Mouse (Mus musculus): Measurements from ENCODE around the gene Hoxa6. TPM values are rescaled to one million over a fixed set of nuclear protein-coding genes. Genes with fewer than 3 reads are reported as not detected.

Gene Hoxa6
- polyA plus RNA-seq, 1 experiment, result not detected

- Histone ChIP-seq H3K9ac (ENCODE audit: low read depth, poor library complexity, severe bottlenecking) (no peak overlapping the region), H3K27me3 (ENCODE audit: control insufficient read depth, insufficient read depth, low read length, poor library complexity, severe bottlenecking) (peaks cover 19% of the 10 kb centered on the region), H3K36me3 (ENCODE audit: control insufficient read depth, insufficient read depth, low read length, poor library complexity, severe bottlenecking) (no peaks in the 10 kb centered on the region), H3K4me3 (ENCODE audit: low read depth, low read length) (no peak overlapping the region), H3K27ac (ENCODE audit: insufficient read depth, low read length) (no peak overlapping the region), H3K4me1 (ENCODE audit: control insufficient read depth, insufficient read depth, low read length) (no peaks in the 10 kb centered on the region), H3K9me3 (replicated peaks; ENCODE audit: control insufficient read depth, insufficient read depth, low read length, poor library complexity, severe bottlenecking) (no peaks in the 10 kb centered on the region)
- TF ChIP-seq CTCF (IDR thresholded peaks at IDR 0.05; ENCODE audit: low read depth, low read length) (no peak), EP300 (IDR thresholded peaks at IDR 0.05; ENCODE audit: insufficient read depth, low read depth, low read length) (no peak), POLR2A (IDR thresholded peaks at IDR 0.05; ENCODE audit: insufficient read depth, low read length) (no peak)
These were observed 22.0 kb downstream of the Hoxa6 start for GRCm38 (mm10) chr6:52186500-52186899.

GRCm38 (mm10) chr6:52185834-52186233 lies 22.7 kb downstream of the Hoxa6 start:
- H3K27ac ChIP-seq (ENCODE audit: insufficient read depth, low read length), result no peak overlapping the region

GRCm38 (mm10) chr6:52185222-52185621 lies 23.3 kb downstream of the Hoxa6 start:
- Histone ChIP-seq H3K4me3 (ENCODE audit: low read depth, low read length) (no peak overlapping the region), H3K27ac (ENCODE audit: insufficient read depth, low read length) (no peak overlapping the region), H3K27me3 (ENCODE audit: control insufficient read depth, insufficient read depth, low read length, poor library complexity, severe bottlenecking) (peaks cover 13% of the 10 kb centered on the region), H3K9ac (ENCODE audit: low read depth, poor library complexity, severe bottlenecking) (no peak overlapping the region), H3K36me3 (ENCODE audit: control insufficient read depth, insufficient read depth, low read length, poor library complexity, severe bottlenecking) (no peaks in the 10 kb centered on the region), H3K4me1 (ENCODE audit: control insufficient read depth, insufficient read depth, low read length) (no peaks in the 10 kb centered on the region), H3K9me3 (replicated peaks; ENCODE audit: control insufficient read depth, insufficient read depth, low read length, poor library complexity, severe bottlenecking) (no peaks in the 10 kb centered on the region)
- TF ChIP-seq POLR2A (IDR thresholded peaks at IDR 0.05; ENCODE audit: insufficient read depth, low read length) (no peak), CTCF (IDR thresholded peaks at IDR 0.05; ENCODE audit: low read depth, low read length) (no peak), EP300 (IDR thresholded peaks at IDR 0.05; ENCODE audit: insufficient read depth, low read depth, low read length) (no peak)

More at GRCm38 (mm10) chr6:52185834-52186233, 22.7 kb downstream of the Hoxa6 start:
- Histone ChIP-seq H3K4me3 (ENCODE audit: low read depth, low read length) (no peak overlapping the region), H3K4me1 (ENCODE audit: control insufficient read depth, insufficient read depth, low read length) (no peaks in the 10 kb centered on the region), H3K9ac (ENCODE audit: low read depth, poor library complexity, severe bottlenecking) (no peak overlapping the region), H3K9me3 (replicated peaks; ENCODE audit: control insufficient read depth, insufficient read depth, low read length, poor library complexity, severe bottlenecking) (no peaks in the 10 kb centered on the region), H3K36me3 (ENCODE audit: control insufficient read depth, insufficient read depth, low read length, poor library complexity, severe bottlenecking) (no peaks in the 10 kb centered on the region), H3K27me3 (ENCODE audit: control insufficient read depth, insufficient read depth, low read length, poor library complexity, severe bottlenecking) (peaks cover 12% of the 10 kb centered on the region)
- no peak for TF ChIP-seq CTCF (IDR thresholded peaks at IDR 0.05; ENCODE audit: low read depth, low read length)
- no peak for TF ChIP-seq POLR2A (IDR thresholded peaks at IDR 0.05; ENCODE audit: insufficient read depth, low read length)
- no peak for TF ChIP-seq EP300 (IDR thresholded peaks at IDR 0.05; ENCODE audit: insufficient read depth, low read depth, low read length)

- Histone ChIP-seq H3K36me3 (ENCODE audit: control insufficient read depth, insufficient read depth, low read length, poor library complexity, severe bottlenecking) (no peaks in the 10 kb centered on the region), H3K27me3 (ENCODE audit: control insufficient read depth, insufficient read depth, low read length, poor library complexity, severe bottlenecking) (peaks cover 17% of the 10 kb centered on the region), H3K27ac (ENCODE audit: insufficient read depth, low read length) (no peak overlapping the region), H3K9me3 (replicated peaks; ENCODE audit: control insufficient read depth, insufficient read depth, low read length, poor library complexity, severe bottlenecking) (no peaks in the 10 kb centered on the region), H3K4me1 (ENCODE audit: control insufficient read depth, insufficient read depth, low read length) (no peaks in the 10 kb centered on the region), H3K4me3 (ENCODE audit: low read depth, low read length) (no peak overlapping the region), H3K9ac (ENCODE audit: low read depth, poor library complexity, severe bottlenecking) (no peak overlapping the region)
- TF ChIP-seq EP300 (IDR thresholded peaks at IDR 0.05; ENCODE audit: insufficient read depth, low read depth, low read length), result no peak
- TF ChIP-seq CTCF (IDR thresholded peaks at IDR 0.05; ENCODE audit: low read depth, low read length), result no peak
- TF ChIP-seq POLR2A (IDR thresholded peaks at IDR 0.05; ENCODE audit: insufficient read depth, low read length), result no peak
These were observed 23.9 kb downstream of the Hoxa6 start for GRCm38 (mm10) chr6:52184668-52185067.

GRCm38 (mm10) chr6:52183311-52184080 lies 25.0 kb downstream of the Hoxa6 start:
- Histone ChIP-seq H3K9ac (ENCODE audit: low read depth, poor library complexity, severe bottlenecking) (no peak overlapping the region), H3K4me1 (ENCODE audit: control insufficient read depth, insufficient read depth, low read length) (no peaks in the 10 kb centered on the region), H3K9me3 (replicated peaks; ENCODE audit: control insufficient read depth, insufficient read depth, low read length, poor library complexity, severe bottlenecking) (no peaks in the 10 kb centered on the region), H3K27me3 (ENCODE audit: control insufficient read depth, insufficient read depth, low read length, poor library complexity, severe bottlenecking) (peaks cover 13% of the 10 kb centered on the region), H3K4me3 (ENCODE audit: low read depth, low read length) (no peak overlapping the region), H3K36me3 (ENCODE audit: control insufficient read depth, insufficient read depth, low read length, poor library complexity, severe bottlenecking) (no peaks in the 10 kb centered on the region), H3K27ac (ENCODE audit: insufficient read depth, low read length) (no peak overlapping the region)
- no peak for TF ChIP-seq EP300 (IDR thresholded peaks at IDR 0.05; ENCODE audit: insufficient read depth, low read depth, low read length)
- TF ChIP-seq CTCF (IDR thresholded peaks at IDR 0.05; ENCODE audit: low read depth, low read length), result no peak
- TF ChIP-seq POLR2A (IDR thresholded peaks at IDR 0.05; ENCODE audit: insufficient read depth, low read length), result no peak

GRCm38 (mm10) chr6:52182793-52183192 lies 25.7 kb downstream of the Hoxa6 start:
- peaks cover 19% of the 10 kb centered on the region for H3K27me3 ChIP-seq (ENCODE audit: control insufficient read depth, insufficient read depth, low read length, poor library complexity, severe bottlenecking)
- H3K27ac ChIP-seq (ENCODE audit: insufficient read depth, low read length), result no peak overlapping the region

More at GRCm38 (mm10) chr6:52182793-52183192, 25.7 kb downstream of the Hoxa6 start:
- no peak overlapping the region for H3K4me3 ChIP-seq (ENCODE audit: low read depth, low read length)
- H3K9me3 ChIP-seq (replicated peaks; ENCODE audit: control insufficient read depth, insufficient read depth, low read length, poor library complexity, severe bottlenecking), result no peaks in the 10 kb centered on the region
- TF ChIP-seq CTCF (IDR thresholded peaks at IDR 0.05; ENCODE audit: low read depth, low read length) (no peak), POLR2A (IDR thresholded peaks at IDR 0.05; ENCODE audit: insufficient read depth, low read length) (no peak), EP300 (IDR thresholded peaks at IDR 0.05; ENCODE audit: insufficient read depth, low read depth, low read length) (no peak)
- no peaks in the 10 kb centered on the region for H3K36me3 ChIP-seq (ENCODE audit: control insufficient read depth, insufficient read depth, low read length, poor library complexity, severe bottlenecking)
- no peaks in the 10 kb centered on the region for H3K4me1 ChIP-seq (ENCODE audit: control insufficient read depth, insufficient read depth, low read length)
- H3K9ac ChIP-seq (ENCODE audit: low read depth, poor library complexity, severe bottlenecking), result no peak overlapping the region

Measured in ES-Bruce4 (cell line).